Mouse (Mus musculus): ENCODE measurements around the gene P2ry13. TPM values are rescaled to one million over a fixed set of nuclear protein-coding genes. Genes with fewer than 3 reads are reported as not detected.

The P2ry13 gene
- total RNA-seq, 1 experiment: not detected

DNA sequence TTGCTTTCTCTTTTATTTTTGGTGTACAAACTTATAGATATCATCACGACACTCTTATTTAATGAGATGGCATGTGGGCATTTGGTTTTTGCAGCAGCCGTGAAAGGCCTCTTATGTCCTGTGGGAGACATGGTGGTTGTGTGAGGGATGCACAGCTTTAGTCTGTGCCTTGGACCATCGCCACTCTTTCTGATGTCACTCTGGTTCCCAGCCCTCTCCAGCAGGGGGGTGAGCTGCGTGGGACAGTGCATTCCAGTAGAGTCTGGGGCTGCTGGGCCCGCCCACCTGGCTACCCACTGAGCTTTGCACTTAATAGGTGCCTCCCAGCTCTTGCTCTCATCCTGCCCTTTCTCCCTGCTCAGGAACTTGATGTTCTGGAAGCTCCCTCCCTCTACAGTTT, 29.5 kb downstream of the P2ry13 start:
- TF ChIP-seq ZNF384 (IDR thresholded peaks at IDR 0.05; ENCODE audit: low read depth, low read length) (no peak), HCFC1 (IDR thresholded peaks at IDR 0.05; ENCODE audit: borderline replicate concordance, insufficient read depth, low read length) (no peak), MAFK (IDR thresholded peaks at IDR 0.05; ENCODE audit: insufficient read depth, low read depth, low read length) (no peak), CHD2 (IDR thresholded peaks at IDR 0.05; ENCODE audit: low read depth, low read length) (no peak), ZC3H11A (IDR thresholded peaks at IDR 0.05; ENCODE audit: borderline replicate concordance, low read depth, low read length) (no peak)
- in situ Hi-C loops (cut with MboI; ENCODE audit: low sequenced_read_pairs in 2 of 2, unreplicated experiment in 2 of 2): no loop called here
- H3K9me3 ChIP-seq (ENCODE audit: control insufficient read depth, insufficient read depth, low read depth, low read length): no peaks in the 10 kb centered on the region
- no peaks in the 10 kb centered on the region for H3K4me1 ChIP-seq (ENCODE audit: control insufficient read depth in 2 of 2, insufficient read depth in 2 of 2, low read length in 2 of 2, poor library complexity in 1 of 2)
- no peaks in the 10 kb centered on the region for H3K36me3 ChIP-seq (ENCODE audit: control insufficient read depth, insufficient read depth, low read length, poor library complexity, severe bottlenecking)
- H3K27ac ChIP-seq (ENCODE audit: insufficient read depth, low read depth, low read length, poor library complexity, severe bottlenecking): no peak overlapping the region
- no peak for DNase-seq (ENCODE audit: low read depth, low spot score)
- H3K4me3 ChIP-seq (ENCODE audit: insufficient read depth in 1 of 2, low read depth in 1 of 2, low read length in 2 of 2, poor library complexity in 1 of 2, severe bottlenecking in 1 of 2): no peak overlapping the region
- no peak overlapping the region for H3K9ac ChIP-seq (ENCODE audit: insufficient read depth, low read depth, low read length, poor library complexity, severe bottlenecking)

DNA sequence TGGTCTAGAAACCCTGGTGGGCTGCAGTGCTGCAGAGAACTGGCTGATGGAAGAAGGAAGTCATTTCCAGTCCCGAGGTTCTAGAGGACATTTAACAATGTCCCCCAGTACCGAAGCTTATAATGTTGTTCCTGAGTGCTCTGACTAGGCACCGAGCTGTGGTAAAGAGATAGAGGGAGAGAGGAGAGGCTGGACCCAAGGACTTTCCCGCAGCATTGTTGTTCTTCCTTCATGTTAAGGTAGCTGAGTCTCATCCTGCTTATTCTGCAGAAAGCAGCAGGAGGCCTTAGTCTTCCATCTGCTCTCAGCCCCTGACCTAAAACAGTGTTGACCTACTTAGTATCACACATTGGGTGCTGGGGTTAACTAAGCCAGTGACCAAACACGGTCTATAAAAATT, 33.8 kb downstream of the P2ry13 start:
- Histone ChIP-seq H3K9me3 (ENCODE audit: control insufficient read depth, insufficient read depth, low read depth, low read length) (no peaks in the 10 kb centered on the region), H3K4me1 (ENCODE audit: control insufficient read depth in 2 of 2, insufficient read depth in 2 of 2, low read length in 2 of 2, poor library complexity in 1 of 2) (no peaks in the 10 kb centered on the region), H3K4me3 (ENCODE audit: insufficient read depth in 1 of 2, low read depth in 1 of 2, low read length in 2 of 2, poor library complexity in 1 of 2, severe bottlenecking in 1 of 2) (no peak overlapping the region), H3K36me3 (ENCODE audit: control insufficient read depth, insufficient read depth, low read length, poor library complexity, severe bottlenecking) (no peaks in the 10 kb centered on the region), H3K9ac (ENCODE audit: insufficient read depth, low read depth, low read length, poor library complexity, severe bottlenecking) (no peak overlapping the region), H3K27ac (ENCODE audit: insufficient read depth, low read depth, low read length, poor library complexity, severe bottlenecking) (no peak overlapping the region)
- no peak for DNase-seq (ENCODE audit: low read depth, low spot score)
- in situ Hi-C loops (cut with MboI; ENCODE audit: low sequenced_read_pairs in 2 of 2, unreplicated experiment in 2 of 2): no loop called here
- TF ChIP-seq CHD2 (IDR thresholded peaks at IDR 0.05; ENCODE audit: low read depth, low read length) (no peak), MAFK (IDR thresholded peaks at IDR 0.05; ENCODE audit: insufficient read depth, low read depth, low read length) (no peak), ZC3H11A (IDR thresholded peaks at IDR 0.05; ENCODE audit: borderline replicate concordance, low read depth, low read length) (no peak), ZNF384 (IDR thresholded peaks at IDR 0.05; ENCODE audit: low read depth, low read length) (no peak), HCFC1 (IDR thresholded peaks at IDR 0.05; ENCODE audit: borderline replicate concordance, insufficient read depth, low read length) (no peak)

DNA sequence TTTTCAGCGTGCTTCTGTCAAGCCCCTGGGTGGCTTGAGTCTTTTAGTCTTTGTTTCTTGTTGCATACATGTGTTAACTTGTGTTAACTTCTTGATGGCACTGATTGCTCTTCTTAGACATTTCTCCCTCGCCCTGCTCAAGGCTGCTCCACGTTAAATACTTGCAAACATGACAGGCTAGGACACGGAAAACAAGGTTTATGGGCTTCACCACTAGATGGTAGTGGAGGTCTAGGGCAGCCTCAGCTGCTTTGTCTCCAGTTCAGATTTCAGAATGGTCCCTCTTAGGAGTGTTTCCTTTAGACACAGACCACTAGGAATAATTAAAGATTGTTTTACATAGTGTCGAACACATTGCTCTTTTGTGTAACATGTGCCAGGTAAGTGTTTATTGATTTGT, 35.4 kb downstream of the P2ry13 start:
- TF ChIP-seq ZC3H11A (IDR thresholded peaks at IDR 0.05; ENCODE audit: borderline replicate concordance, low read depth, low read length): peak; percentile 49; the same call in 1 of the 2 replicates
- no peak for TF ChIP-seq ZNF384 (IDR thresholded peaks at IDR 0.05; ENCODE audit: low read depth, low read length)

DNA sequence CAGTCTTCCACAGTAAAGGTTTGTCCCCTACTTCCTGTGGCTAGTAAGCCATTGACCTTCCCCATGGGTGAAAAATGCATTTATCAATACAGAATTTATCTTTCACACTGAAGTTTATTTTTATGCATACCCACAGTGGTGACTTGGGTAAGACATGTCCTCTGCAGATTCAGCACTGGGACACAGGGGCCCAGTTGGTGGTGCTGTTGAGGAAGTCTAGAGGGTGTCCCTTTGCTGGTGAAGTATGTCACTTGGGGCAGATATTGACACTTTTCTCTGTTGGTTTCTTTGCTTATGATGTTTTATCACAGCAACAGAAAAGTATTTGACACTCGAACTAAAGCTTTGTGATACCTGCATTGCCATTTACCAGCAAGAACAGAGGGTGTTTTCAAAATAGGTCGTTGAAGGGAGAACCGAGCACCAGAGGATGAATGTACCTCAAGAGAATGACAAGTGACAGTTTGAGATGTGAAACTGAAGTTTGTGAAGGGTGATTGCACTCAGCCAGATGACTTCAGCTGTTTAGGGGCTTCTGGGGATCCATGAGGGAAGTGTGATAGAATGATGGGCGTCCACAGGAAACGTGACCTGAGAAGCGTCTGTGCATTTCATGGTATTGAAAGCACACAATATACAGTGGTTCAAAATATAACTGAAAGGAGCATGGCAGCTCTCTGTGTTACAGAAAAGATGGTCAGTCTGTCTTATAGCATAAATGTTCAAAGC, 36.1 kb downstream of the P2ry13 start:
- Histone ChIP-seq H3K4me1 (ENCODE audit: control insufficient read depth in 2 of 2, insufficient read depth in 2 of 2, low read length in 2 of 2, poor library complexity in 1 of 2) (no peaks in the 10 kb centered on the region; a peak in 1 of 4 replicates), H3K27ac (ENCODE audit: insufficient read depth, low read depth, low read length, poor library complexity, severe bottlenecking) (no peak overlapping the region), H3K36me3 (ENCODE audit: control insufficient read depth, insufficient read depth, low read length, poor library complexity, severe bottlenecking) (no peaks in the 10 kb centered on the region), H3K9ac (ENCODE audit: insufficient read depth, low read depth, low read length, poor library complexity, severe bottlenecking) (no peak overlapping the region), H3K4me3 (ENCODE audit: insufficient read depth in 1 of 2, low read depth in 1 of 2, low read length in 2 of 2, poor library complexity in 1 of 2, severe bottlenecking in 1 of 2) (no peak overlapping the region), H3K9me3 (ENCODE audit: control insufficient read depth, insufficient read depth, low read depth, low read length) (no peaks in the 10 kb centered on the region)
- DNase-seq (ENCODE audit: low read depth, low spot score): no peak
- in situ Hi-C loops (cut with MboI; ENCODE audit: low sequenced_read_pairs in 2 of 2, unreplicated experiment in 2 of 2): no loop called here
- TF ChIP-seq ZC3H11A (IDR thresholded peaks at IDR 0.05; ENCODE audit: borderline replicate concordance, low read depth, low read length) (no peak), HCFC1 (IDR thresholded peaks at IDR 0.05; ENCODE audit: borderline replicate concordance, insufficient read depth, low read length) (no peak), CHD2 (IDR thresholded peaks at IDR 0.05; ENCODE audit: low read depth, low read length) (no peak), MAFK (IDR thresholded peaks at IDR 0.05; ENCODE audit: insufficient read depth, low read depth, low read length) (no peak), ZNF384 (IDR thresholded peaks at IDR 0.05; ENCODE audit: low read depth, low read length) (no peak)

More for the DNA sequence above, 35.4 kb downstream of the P2ry13 start:
- Histone ChIP-seq H3K4me3 (ENCODE audit: insufficient read depth in 1 of 2, low read depth in 1 of 2, low read length in 2 of 2, poor library complexity in 1 of 2, severe bottlenecking in 1 of 2) (no peak overlapping the region), H3K4me1 (ENCODE audit: control insufficient read depth in 2 of 2, insufficient read depth in 2 of 2, low read length in 2 of 2, poor library complexity in 1 of 2) (no peaks in the 10 kb centered on the region; a peak in 1 of 4 replicates), H3K9ac (ENCODE audit: insufficient read depth, low read depth, low read length, poor library complexity, severe bottlenecking) (no peak overlapping the region), H3K36me3 (ENCODE audit: control insufficient read depth, insufficient read depth, low read length, poor library complexity, severe bottlenecking) (no peaks in the 10 kb centered on the region), H3K9me3 (ENCODE audit: control insufficient read depth, insufficient read depth, low read depth, low read length) (no peaks in the 10 kb centered on the region), H3K27ac (ENCODE audit: insufficient read depth, low read depth, low read length, poor library complexity, severe bottlenecking) (no peak overlapping the region)
- in situ Hi-C loops (cut with MboI; ENCODE audit: low sequenced_read_pairs in 2 of 2, unreplicated experiment in 2 of 2): no loop called here
- DNase-seq (ENCODE audit: low read depth, low spot score): no peak
